Mouse (Mus musculus) activated CD4-positive, CD25-positive, alpha-beta regulatory T cell, adult 4 months (primary cell): ENCODE results near the gene Atf1. TPM values are rescaled to one million over a fixed set of nuclear protein-coding genes. Genes with fewer than 3 reads are reported as not detected.

ENCODE experiments used
- ATAC-seq: one replicate; pipeline ENCODE4 v1.8.0; 2017
- polyA plus RNA-seq, 2 experiments: library from polyadenylated mRNA; unstranded; fragments of 100-300 nt; shearing (Covaris generic); gene quantifications; one replicate each; pipeline ENCODE4 v1.2.1; 2017

Gene Atf1
- 10 to 100 TPM; 29.9 to 35.7 TPM for polyA plus RNA-seq

DNA sequence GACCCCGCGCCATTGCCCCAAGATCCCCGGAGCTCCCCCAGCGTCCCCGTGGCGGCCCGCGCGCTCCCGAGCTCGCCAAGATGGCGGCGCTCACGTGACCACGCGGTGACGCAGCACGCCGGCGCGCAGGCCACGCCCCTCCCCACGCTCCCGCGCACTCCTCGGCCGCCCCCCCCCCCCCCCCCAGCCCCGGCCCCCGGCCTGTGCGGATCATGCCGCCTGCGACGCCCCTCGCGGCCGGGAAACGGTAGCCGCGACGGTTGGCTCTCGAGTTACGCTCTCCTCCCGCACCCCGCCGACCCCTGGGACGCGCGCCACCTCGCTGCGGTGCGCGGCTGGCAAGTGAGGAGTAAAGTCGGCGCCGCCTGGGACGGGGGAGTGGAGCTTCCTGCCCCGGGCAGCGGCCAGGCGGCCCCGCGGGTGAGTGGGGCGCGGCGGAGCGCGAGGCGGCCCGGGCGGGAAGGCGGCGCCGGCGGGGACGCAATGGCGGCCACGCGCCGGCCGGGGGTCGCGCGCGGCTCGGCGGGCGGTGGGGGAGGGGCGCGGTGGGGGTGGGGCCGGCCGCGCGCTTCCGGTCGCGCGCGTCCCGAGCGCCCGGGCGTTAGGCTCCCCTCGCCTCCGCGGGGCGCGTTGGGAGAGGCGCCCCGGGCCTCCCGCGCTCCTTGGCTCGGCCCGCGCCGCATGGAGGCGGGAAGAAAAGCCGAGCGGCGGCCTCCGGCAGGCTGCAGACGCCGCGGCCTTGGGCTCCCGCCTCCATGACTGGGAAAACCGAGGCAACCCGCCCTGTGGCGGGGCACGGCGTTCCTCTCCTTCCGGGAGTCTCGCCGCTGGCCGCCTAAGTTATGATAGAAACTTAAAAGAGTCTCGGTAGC lies at the start of gene Atf1:
Gene Atf1, plus strand, starts transcription at position 157 of the 872 bp plus-strand sequence.
- peak; percentile 60 for ATAC-seq

DNA sequence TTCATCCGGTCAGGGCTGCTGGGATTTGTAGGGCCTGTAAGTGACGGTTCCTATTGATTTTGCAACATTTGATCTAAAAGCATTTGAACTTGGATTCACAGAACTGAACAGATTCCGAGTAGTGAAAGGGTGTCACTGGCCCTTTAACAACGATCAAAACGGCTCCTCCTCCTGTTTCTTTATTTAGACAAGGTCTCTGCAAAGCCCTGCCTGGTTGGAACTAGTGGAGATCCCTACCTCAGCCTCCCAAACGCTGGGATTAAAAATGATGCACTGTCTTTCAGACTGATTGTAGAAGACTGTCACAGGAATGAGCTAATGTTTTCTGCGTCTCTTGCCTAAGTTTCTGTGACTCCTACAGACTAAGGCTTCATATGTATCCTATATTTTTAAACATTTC lies 49.1 kb upstream of the Atf1 start:
- no peak for ATAC-seq

DNA sequence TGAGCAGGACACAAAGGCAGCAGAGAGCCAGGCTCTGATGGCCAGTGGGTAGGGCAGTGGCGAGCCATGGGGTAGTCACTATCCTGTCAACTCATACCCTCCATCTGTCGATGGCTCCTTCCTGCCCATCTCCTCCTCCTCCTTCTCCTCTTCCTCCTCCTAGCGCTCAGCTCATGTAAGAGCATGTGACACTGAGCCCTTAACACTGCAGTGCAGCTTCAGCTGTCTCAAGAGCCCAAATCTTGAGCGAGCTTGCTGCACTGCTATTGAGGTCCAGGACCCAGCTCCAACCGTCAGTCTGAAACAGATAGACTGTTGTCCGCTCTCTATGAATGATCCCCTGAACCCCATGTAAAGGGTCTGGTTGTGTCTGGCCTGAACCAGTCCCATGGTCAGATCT lies 47.9 kb upstream of the Atf1 start:
- no peak for ATAC-seq

DNA sequence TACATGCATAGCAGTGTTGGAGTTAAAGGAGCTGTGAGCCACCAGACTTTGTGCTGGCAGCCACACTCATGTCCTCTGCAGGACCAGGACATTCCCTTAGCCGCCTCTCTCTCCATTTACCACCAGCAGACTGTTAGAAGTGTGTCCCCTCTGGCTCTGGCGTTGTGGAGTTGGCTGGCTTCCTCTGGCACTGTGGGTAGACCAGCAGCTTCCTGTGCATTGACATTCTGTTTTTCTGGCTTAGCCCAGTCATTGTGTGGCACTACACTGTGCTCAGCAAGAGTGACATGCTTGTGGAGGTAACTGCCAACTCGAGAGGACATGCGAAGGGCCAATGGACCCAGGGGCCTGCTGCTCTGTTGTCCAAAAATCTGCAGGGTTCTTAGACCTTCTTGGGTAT lies 47.4 kb upstream of the Atf1 start:
- ATAC-seq = peak; percentile 49

DNA sequence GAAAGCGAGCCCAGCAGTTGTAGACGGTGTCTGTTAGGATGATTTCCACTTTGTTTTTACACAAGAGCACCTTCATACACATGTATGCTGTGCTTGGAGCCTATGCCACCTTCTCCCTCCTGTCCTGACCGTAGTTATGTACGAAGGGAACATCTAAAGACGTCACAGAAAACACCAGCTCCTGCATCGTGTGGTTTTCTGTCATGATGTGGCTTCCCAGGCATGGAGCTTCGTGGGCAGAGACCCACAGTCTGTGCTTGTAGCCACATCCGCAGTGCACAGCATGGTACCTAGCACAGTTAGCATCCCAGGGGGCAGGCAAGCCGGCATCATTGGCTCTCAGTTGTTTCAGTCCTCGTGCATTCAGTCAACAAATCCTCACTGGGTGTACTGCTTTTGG lies 45.8 kb upstream of the Atf1 start:
- peak; percentile 78 for ATAC-seq

DNA sequence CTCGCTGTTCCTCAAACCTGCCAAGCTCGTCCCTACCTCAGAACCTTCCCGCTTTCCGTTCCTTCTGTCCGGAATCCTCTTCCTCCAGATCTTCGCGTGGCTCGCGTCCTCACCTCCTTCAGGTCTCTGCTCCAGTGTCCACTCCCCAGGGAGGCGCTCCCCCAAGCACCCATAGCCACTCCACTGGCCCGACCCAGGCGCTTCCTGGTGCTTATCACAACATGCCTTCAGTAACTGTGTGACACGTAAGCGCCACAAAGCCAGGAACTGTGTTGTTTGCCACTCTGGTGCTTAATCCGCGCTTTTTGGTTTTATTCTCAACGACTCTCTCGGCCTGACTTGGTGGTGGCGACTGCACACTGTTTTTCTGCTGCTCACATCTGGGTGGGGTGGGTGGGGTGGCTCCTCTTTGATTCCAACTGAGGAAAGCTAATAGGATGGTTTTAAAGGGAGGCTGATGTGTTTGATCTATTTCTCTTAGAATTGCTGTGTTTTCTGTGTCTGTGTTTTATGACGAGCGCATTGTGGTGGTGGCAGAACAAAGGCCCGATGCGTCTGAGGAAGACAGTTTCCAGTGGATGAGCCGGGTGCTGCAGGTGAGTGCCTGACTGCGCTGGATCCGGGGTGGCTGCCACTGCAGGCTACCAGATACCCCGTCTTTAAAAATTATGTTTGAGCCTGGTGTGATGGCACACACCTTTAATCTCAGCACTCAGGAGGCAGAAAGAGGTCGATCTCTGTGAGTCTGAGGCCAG lies 44.9 kb upstream of the Atf1 start:
- ATAC-seq = no peak

DNA sequence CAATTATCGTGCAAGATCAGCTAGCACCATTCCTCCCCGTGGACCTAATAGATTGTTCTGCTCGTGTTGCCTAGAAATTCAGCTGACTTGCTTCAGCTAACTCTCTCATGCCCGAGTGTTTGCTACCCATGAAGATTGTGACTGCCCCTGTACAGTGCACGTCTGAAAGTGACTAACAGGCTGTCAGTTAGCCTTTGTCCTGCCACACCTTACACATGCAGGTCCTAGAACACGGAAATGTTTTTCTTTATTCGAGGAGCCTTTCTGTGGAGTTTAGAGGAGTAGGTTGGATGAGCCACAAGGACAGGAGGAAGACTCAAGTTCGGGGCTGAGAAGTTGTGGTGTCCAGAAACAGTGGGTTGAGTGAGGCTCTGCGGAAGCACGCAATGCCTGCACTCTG lies 44.1 kb upstream of the Atf1 start:
- ATAC-seq = no peak

DNA sequence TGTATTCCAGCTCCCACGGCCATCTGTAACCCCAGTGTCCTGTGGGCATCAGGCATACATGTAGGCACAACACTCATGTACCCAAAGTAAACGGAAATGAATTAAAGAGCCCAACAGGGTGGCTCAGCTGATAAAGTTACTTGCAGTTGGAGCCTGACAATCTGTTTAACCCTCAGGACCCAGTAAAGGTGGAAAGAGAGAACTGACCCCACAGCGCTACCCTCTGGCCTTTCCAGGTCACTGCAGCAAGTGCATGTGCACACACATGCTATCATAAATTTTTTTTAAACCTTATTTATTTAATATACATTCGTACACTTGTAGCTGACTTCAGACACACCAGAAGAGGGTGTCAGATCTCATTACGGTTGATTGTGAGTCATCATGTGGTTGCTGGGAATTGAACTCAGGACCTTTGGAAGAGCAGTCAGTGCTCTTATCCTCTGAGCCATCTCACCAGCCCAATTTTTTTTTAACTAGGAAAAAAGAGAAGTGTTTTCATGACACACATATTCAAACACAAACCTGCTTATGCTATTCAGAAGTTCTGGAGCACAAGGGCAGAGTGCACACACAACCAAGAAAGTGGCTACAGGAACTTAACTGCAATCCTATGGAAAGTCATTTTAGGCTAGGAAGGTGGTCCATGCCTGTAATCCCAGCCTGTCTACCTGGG lies 42.7 kb upstream of the Atf1 start:
- ATAC-seq = no peak

DNA sequence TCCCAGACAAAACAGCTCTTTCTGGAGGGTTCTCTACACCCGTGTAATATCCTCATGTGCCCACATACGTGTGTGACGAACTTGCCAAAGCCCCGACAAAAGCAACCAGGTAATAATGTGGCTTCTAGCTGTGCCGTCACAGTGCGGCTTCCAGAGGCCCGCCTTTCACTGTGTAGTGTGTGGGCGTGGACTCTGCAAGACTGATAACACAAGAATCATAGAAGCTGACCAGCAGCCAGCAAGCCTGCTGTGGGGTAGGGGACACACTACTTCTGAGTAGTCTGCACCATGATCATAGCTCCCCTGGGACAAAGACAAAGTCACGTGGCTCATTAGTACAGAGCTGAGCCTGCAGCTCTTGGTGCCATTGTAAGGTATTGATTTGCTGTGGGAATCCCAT lies 41.4 kb upstream of the Atf1 start:
- ATAC-seq = no peak

DNA sequence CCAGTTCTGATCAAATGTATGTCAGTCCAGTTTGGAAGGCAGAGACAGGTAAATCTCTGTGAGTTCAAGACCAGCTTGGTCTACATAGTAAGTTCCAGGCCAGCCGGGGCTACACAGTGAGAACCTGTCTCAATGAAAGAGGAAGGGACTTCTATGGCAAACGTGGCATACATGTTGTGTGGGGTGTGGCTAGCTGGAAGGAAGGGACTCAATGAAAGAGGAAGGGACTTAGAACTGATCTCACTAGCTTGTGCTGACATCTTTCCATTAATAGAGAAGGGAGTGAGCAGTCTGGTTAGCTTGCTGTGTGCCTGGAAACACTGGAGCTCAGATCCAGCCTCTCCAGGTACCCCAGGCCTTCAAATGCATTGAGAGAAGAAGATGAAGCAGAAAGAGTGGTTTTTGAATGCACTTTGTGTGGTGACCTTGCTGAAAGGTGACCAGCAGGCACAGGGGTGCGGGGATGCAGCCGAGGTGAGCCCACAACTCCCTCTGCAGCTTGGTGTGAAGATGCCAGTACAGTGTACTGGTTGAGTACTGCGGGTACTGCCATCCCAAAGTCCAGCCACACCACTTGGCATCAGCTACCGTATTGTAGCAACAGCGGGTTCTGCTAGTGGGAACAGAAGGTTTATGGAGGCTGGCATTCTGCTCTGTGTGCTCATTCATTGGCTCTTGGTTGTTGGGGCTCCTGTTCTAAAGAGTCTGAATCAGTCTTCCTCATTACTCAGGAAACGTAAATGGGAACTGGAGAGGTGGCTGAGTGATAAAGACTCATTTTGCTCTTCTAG lies 40.5 kb upstream of the Atf1 start:
- no peak for ATAC-seq

DNA sequence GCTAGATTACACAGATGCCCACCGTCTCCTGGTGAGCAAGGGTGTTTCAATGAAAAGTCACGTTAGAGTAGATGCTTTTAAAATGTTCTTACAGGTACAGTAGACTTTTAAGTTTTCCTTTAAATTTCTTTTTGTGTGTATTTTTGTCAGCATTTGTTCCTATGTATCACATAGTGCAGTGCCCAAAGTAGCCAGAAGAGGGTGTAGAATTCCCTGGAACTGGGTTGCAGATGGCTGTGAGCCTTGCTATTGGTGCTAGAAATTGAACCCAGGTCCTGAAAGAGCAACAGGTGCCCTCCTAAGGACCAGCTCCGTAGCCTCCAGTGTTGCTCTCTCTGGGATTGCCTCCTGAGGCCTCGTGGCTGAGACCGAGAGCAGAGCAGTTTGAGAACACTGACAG lies 39.1 kb upstream of the Atf1 start:
- ATAC-seq = no peak

DNA sequence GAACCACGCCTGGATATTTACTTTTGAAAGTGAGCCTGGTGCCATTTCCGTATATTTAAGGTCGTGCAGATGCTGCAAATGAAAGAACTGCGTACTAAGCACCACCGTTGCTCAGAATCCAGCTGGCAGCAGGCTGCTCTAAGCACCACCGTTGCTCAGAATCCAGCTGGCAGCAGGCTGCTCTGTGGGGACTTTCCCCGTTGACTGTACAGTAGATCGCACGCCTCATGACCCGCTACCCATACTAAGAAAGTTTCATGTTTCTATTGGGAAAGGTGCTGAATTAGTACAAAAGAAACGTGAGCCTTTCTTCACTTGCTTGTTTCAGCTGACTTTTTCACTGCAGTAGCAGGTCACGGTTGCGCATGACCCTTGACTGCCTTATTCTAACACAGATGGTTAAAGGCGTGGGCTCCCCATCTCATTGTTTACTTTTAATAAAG lies 38.6 kb upstream of the Atf1 start:
- peak; percentile 89 for ATAC-seq

DNA sequence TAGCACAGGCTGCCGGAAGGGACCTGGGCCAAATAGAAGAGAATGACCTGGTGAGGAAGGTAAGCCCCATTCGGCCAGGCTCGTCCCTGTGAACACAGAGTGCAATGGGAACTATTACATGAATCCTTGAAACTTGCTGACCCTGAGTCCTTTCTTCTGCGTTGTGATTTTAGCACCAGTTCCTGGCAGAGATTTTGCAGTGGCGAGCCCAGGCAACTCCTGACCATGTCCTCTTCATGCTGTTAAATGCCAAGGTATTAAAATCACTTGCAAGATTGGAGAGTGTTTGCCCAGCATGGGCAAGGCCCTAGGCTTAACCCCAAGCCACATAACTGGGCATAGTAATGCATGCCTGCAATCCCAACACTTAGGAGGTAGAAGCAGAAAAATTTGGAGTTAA lies 37.5 kb upstream of the Atf1 start:
- no peak for ATAC-seq

DNA sequence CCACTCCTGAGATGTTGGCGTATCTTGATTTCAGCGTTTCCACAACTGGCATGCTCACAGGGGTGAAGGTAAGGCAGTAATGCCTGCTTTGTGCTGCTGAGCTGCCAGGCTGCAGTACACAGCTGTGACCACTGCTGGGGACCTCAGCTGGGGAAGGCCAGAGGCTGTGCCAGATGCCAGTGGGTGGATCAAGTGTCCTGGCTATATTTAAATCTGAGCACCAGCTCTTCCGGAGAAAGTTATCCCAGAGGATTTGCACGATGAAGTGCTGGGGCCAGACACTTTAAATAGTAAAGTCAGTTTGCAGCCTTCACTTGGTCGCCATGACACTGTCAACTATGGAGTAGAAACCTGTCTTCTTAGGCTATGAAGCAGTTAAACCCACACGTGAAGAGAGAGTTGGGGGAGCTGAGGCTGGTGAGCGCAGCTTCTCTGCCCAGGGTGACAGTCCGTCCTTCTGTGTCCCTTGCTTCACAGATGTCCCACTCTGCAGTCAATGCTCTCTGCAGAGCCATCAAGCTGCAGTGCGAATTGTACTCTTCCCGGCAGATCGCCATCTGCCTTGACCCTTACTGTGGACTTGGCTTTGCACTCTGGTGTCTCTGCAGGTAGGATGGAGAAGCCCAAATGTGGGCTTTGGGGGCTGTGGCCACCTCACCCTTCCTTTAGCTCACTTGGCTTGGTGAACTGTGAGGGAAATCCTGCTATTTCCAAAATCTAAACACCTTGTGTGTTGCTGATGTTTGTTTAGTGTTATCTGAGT lies 28.5 kb upstream of the Atf1 start:
- ATAC-seq = no peak

DNA sequence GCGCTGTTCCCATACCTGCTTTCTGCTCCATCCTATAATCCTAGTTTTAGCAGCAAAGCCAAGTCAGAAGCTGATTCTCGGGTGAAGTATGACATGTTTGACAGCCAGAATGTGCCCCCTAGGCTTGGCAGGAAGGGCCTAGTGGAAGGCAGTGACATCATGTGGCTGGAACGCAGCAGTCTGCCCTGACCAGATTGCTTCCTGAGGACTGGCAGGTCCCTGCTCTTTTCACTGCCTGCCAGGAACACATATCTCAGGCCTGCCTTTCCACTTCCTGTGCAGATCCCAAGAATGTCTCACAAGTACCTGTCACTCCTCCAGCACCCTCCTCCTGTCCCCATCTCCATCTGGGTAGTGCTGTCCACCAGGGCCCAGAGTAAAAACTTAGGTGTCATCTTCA lies 27.8 kb upstream of the Atf1 start:
- no peak for ATAC-seq

DNA sequence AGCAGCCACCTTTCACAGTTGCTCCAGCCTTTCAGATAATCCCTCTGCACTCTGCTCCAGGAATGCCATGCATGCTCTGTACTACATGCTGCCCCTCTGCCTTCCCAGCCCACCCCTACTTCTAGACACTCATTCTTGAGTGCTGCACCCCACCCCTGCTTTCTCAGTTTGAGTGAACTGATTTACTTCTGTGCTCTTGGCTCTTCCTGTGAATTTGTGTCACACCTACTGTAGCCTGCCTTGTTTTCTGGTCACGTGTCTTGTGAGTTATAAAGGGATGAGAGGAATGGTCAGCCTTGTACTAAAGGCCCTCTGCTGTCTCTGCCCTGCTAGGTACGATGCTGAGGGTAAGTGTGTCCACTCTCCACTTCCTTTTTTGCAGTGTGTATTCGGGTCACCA lies 25.8 kb upstream of the Atf1 start:
- no peak for ATAC-seq

DNA sequence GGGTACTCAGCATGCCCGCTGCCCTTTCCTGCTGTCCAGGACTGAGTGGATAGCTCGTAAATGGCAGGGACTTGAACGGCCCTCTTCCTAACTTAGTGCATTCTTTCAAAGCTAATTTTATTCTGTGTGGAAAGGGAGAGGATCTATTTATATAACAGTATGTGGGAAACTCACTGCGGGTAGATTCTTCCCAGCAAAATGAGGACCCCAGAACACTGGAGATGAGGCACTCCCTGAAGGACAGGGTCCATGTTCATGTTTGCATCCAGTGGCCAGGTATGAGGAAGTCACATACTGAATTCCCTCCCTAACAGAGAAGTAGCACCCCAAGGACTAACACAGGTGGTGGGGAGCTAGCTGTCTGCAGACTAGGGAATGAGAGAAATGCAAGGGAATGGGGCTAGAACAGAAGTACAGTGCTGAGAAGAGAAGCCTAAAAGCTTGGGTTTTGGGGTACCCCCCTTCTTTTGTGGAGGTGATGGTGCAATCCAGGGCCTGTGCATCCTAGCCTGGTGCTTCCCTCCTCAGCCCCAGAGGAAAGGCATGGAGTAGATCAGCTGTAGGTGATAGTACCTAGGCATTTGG lies 25.1 kb upstream of the Atf1 start:
- ATAC-seq = no peak

DNA sequence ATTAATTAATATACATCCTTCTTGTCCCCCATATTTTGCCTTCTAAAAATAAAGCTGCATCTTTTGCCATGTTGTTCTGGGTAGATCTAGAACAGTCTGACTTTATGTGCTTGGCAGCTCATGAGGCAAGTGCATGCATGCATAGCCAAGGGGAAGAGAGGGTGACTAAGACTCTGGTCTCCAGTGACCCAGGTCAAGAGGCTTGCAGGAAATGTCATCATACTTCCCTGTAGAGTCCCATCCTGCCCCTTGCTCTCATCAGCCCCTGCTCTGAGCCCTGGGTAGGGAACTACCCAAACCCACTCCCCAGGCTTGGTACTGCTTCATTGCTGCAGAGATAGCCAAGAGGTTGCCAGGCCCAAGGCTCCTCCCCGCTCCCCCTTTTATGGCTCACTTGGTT lies 23.0 kb upstream of the Atf1 start:
- no peak for ATAC-seq

DNA sequence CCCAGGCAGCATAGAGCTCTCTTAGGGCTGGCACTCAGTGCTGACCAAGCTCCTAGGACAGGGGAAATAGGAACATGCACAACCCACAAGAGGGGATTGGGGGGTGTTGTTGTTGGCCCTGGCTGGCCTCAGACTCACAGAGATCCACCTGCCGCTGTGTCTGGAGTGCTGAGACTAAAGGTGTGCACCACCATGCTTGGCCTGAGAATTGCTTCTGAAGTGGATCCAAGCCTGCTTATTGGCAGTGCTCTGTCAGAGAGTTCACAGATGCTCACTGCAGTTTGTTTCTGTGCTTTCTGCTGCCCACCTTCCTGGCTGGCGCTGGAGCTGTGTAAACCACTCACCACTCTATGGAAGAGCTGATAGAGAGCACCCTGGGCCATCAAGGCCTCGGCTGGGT lies 17.6 kb upstream of the Atf1 start:
- ATAC-seq = no peak

DNA sequence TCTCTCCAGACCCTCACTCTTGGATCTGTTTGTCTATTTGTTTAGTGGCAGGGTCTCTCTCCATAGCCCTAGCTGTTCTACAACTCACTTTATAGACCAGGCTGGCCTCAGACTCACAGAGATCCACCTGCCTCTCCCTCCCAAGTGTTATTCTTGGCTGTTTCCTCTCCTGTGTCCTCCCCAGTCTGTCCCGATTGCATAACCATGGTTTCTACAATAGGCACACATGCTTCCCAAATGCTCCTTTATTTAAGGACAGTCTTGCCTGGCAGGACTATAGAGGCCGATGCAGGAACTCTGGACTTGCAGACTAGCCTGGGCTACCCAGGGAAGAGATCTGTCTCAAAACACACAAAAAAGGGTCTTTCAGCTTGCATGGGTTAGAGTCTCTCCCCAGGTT lies 14.3 kb upstream of the Atf1 start:
- no peak for ATAC-seq

DNA sequence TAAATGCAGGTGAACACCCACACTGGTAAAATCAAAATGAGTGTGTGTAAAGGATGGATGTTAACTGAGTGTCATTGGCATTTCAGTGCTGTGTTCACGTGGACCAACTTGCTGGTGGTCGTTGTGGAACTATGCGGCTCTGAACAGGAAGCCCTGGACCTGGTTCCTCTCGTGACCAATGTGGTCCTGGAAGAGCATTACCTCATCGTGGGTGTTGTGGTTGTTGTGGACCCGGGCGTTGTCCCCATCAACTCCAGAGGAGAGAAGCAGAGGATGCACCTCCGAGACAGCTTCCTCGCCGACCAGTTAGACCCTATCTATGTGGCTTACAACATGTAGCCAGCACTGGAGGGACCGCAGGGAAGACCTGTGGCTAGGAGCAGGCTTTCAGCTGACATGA lies 12.5 kb upstream of the Atf1 start:
- no peak for ATAC-seq

DNA sequence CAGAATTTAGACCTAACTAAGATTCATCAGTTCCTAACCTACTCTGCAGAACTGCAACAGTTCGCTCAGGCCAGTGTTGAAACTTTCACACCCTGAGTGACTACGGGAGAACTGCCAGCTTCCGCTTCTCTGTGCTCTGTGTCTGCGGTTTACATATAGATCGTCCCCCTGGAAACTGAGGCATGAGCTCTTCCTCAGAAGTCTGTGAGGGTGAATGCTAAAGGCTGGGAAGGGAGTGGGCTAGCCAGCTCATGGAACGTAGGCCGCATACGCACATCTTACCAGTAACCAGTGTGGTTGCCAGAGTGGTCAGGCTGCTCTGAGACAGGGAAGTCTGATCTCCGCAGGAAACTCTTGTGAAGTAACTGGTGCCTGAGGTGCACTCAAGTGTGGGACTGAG lies 11.4 kb upstream of the Atf1 start:
- no peak for ATAC-seq
